Mouse (Mus musculus) liver, embryonic 14.5 days (tissue): Measurements from ENCODE around the gene Lmna.

ENCODE experiments used
- CTCF ChIP-seq: IDR thresholded peaks from 2 replicates; pipeline ENCODE4 v1.5.1; 2016; ENCODE audit warnings: antibody characterized with exemption, low read depth, control low read depth
- EP300 ChIP-seq: IDR thresholded peaks from 2 replicates; pipeline ENCODE4 v1.6.1; 2016; ENCODE audit warnings: antibody characterized with exemption, low read depth

GRCm38 (mm10) chr3:88439582-88439981, 70.2 kb downstream of the Lmna start:
- no peak for TF ChIP-seq CTCF
- TF ChIP-seq EP300: no peak
